Mouse (Mus musculus) heart, postnatal 36 days (tissue): ENCODE measurements around the gene Rcn3. TPM values are rescaled to one million over a fixed set of nuclear protein-coding genes. Genes with fewer than 3 reads are reported as not detected.

Experiments used
- microRNA-seq, 2 experiments: library from miRNA; unstranded; fragments of <30 nt; microRNA quantifications; one replicate each; pipeline ENCODE4 v1.2.0; 2021; ENCODE audit warnings: borderline number of aligned reads in 2 of 2
- total RNA-seq, 2 experiments: library from RNA; stranded (reverse); gene quantifications; 2 replicates each; pipeline ENCODE4 v1.2.3; 2021

Rcn3 gene
- total RNA-seq, 2 experiments from 2014 or later: 26.4 to 28.1 TPM

Small RNA genes lying within 50 kb of the gene (microRNA-seq; reads per million reads assigned to microRNA genes)
- gene Mir150: 1,456 to 1,464 reads per million in 2 experiments
- 4.7 to 9.4 reads per million in 2 experiments for gene Mir5121

Other genes with a start within 250 kb of the Rcn3 start
- 10 to 100 TPM; 73.6 to 75.4 TPM for gene Akt1s1, start 243.2 kb downstream of the Rcn3 start, total RNA-seq
- gene Tbc1d17, start 243.1 kb downstream of the Rcn3 start, total RNA-seq: 10 to 100 TPM; 58.1 to 59.1 TPM
- gene Pnkp, start 235.1 kb downstream of the Rcn3 start, total RNA-seq: 10 to 100 TPM; 18.6 to 21.1 TPM
- gene Ptov1, start 222.4 kb downstream of the Rcn3 start, total RNA-seq: 100 to 1,000 TPM; 158 to 183 TPM
- 10 to 100 TPM; 76.9 to 81.1 TPM for gene Med25, start 199.5 kb downstream of the Rcn3 start, total RNA-seq
- 10 to 100 TPM; 16.9 to 17.5 TPM for gene Fuz, start 196.1 kb downstream of the Rcn3 start, total RNA-seq
- 10 to 100 TPM; 69.8 to 72.0 TPM for gene Ap2a1, start 162.7 kb downstream of the Rcn3 start, total RNA-seq
- not detected for gene Tsks, start 149.0 kb downstream of the Rcn3 start, total RNA-seq
- gene Cpt1c, start 117.4 kb downstream of the Rcn3 start, total RNA-seq: 1 to 10 TPM; 1.4 to 2.1 TPM
- 100 to 1,000 TPM; 104 to 107 TPM for gene Prmt1, start 105.7 kb downstream of the Rcn3 start, total RNA-seq
- gene Irf3, start 94.6 kb downstream of the Rcn3 start, total RNA-seq: 10 to 100 TPM; 27.3 to 31.7 TPM
- gene Bcl2l12, start 93.5 kb downstream of the Rcn3 start, total RNA-seq: 10 to 100 TPM; 10.2 to 11.2 TPM
- gene Scaf1, start 75.9 kb downstream of the Rcn3 start, total RNA-seq: 10 to 100 TPM; 48.0 to 48.1 TPM
- gene Rras, start 74.3 kb downstream of the Rcn3 start, total RNA-seq: 10 to 100 TPM; 45.1 to 53.3 TPM
- 10 to 100 TPM; 23.4 to 29.4 TPM for gene Prr12, start 39.3 kb downstream of the Rcn3 start, total RNA-seq
- gene Nosip, start 29.8 kb downstream of the Rcn3 start, total RNA-seq: 10 to 100 TPM; 30.3 to 32.1 TPM
- gene Prrg2, start 29.5 kb downstream of the Rcn3 start, total RNA-seq: 1 to 10 TPM; 7.7 to 7.9 TPM
- gene Fcgrt, start 11.6 kb upstream of the Rcn3 start, total RNA-seq: 10 to 100 TPM; 77.1 to 84.5 TPM
- gene Rps11, start 32.2 kb upstream of the Rcn3 start, total RNA-seq: 100 to 1,000 TPM; 567 to 587 TPM
- gene Rpl13a, start 36.5 kb upstream of the Rcn3 start, total RNA-seq: 100 to 1,000 TPM; 580 to 665 TPM
- gene Gm45713, start 44.0 kb upstream of the Rcn3 start, total RNA-seq: not detected
- gene Flt3l, start 44.2 kb upstream of the Rcn3 start, total RNA-seq: 10 to 100 TPM in 1 of 2 experiments, 1 to 10 TPM in 1; 7.0 to 16.1 TPM
- gene Pih1d1, start 62.1 kb upstream of the Rcn3 start, total RNA-seq: 10 to 100 TPM; 41.8 to 43.1 TPM
- gene Aldh16a1, start 62.4 kb upstream of the Rcn3 start, total RNA-seq: 10 to 100 TPM; 20.6 to 22.8 TPM
- gene Slc17a7, start 71.7 kb upstream of the Rcn3 start, total RNA-seq: 10 to 100 TPM; 19.7 to 21.0 TPM
- not detected for gene Gfy, start 87.3 kb upstream of the Rcn3 start, total RNA-seq
- not detected for gene Pth2, start 88.8 kb upstream of the Rcn3 start, total RNA-seq
- gene Ccdc155, start 112.7 kb upstream of the Rcn3 start, total RNA-seq: not detected
- not detected for gene Dkkl1, start 119.9 kb upstream of the Rcn3 start, total RNA-seq
- gene Tead2, start 123.5 kb upstream of the Rcn3 start, total RNA-seq: 10 to 100 TPM; 10.3 to 11.4 TPM
- 1 to 10 TPM; 2.8 to 4.4 TPM for gene Cd37, start 146.9 kb upstream of the Rcn3 start, total RNA-seq
- gene Slc6a16, start 148.9 kb upstream of the Rcn3 start, total RNA-seq: not detected
- gene Slc6a21, start 185.3 kb upstream of the Rcn3 start, total RNA-seq: not detected
- gene Trpm4, start 241.6 kb upstream of the Rcn3 start, total RNA-seq: 10 to 100 TPM; 24.6 to 27.4 TPM
- gene Hrc, start 243.1 kb upstream of the Rcn3 start, total RNA-seq: 100 to 1,000 TPM; 842 to 873 TPM